Mouse (Mus musculus) urinary bladder, postnatal 25 days (tissue): Measurements from ENCODE around the gene Aprt.

Experiments used
- DNase-seq: peaks from one replicate; pipeline ENCODE4 v3.0.0; 2022; ENCODE audit warnings: low spot score

Gene Aprt

DNA sequence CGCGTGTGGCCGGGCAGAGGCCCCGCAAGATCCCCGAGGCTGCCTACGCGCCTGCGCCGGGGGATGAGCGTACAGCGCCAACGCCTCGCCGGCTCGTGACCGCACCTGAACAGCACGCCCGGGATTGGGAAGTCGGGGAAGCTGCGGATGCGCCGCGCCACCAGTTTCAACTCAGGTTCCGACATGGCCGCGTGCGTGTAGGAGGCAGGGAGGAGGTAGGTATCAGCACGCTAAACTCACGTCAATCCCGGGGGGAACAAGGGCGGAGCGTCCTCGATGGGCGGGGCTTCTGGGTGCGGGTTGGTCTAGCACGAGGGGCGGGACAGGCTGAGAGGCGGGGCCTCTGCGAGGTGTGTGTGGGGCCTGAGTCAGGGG is at the start of gene Aprt:
Gene Aprt (minus strand): TSS at position 262 of the 375 bp plus-strand sequence.
- DNase-seq: peak; percentile 97

DNA sequence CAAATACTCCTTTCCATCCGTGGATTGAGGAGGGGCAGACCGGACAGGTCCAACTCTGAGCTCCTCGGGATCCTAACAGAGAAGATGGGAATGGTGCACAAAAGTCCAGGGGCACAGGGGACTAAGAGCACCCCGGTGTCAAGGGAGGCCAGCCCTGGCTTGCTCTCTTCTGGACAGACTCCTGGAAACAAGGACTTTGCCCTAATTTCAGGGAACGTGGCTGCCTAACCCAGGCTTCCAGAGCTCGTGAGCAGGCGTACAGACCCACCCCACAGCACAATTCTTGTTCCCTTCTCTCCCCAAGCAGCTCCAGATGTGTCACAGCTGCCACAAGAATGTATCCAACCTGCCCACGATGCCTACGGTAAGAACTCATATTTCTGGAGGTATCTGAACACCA is 49.1 kb upstream of the Aprt start:
- no peak for DNase-seq

DNA sequence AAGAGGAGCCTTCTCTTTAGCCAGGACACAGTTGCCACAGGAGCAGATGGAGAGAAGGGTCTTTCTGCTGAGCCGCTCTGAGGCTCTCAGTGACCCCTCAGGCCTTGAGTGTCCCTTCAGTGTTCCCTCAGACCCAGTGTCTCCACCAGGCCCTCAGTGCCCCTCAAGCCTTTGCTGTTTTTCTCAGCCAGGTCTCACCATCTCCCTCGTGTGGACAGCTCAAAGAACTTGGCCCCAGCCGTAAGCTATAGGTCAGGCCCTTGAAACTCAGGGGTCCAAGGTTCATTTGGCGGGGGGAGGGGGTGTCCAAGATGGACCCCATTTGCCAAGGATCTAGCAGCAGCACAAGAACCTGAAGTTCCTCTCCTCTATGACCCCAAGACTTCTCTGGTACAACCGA is 47.9 kb upstream of the Aprt start:
- DNase-seq: no peak

DNA sequence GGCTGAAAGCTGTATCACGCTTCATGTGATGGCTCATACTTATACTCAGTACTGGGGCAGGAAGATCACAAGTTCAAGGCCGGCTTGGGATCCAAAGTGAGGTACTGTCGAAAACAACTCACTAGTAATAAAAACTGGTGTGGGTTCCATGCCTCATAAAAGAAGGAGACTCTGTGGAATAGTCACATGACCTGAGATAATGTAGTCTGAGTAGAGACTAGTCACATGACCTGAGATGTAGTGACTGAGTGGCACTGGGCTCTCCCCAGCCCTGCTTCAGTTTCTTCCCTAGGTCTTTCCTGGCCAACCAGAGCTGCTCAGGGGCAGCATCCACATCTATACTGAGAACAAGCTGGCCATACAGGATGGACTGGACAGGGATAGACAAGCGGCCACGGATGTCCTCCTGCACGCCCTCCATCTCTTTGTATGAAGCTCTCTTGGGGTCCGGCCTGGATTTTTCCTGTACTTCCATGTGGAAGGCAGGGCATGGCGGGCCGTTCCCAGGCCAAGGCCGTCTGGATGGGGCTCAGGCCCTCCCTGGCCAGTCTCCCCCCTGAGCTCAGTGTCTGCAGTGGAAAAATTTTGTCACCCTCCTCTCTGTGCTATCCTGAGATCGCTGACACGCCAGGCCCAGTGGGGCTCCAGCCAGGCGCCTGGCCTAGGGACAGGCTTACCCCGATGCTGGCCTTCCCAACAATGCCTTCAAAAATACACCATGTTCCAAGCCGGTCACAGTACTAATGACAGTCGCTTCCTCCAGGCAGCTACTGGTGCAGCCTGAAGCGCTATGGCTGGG is 47.3 kb upstream of the Aprt start:
- no peak for DNase-seq

DNA sequence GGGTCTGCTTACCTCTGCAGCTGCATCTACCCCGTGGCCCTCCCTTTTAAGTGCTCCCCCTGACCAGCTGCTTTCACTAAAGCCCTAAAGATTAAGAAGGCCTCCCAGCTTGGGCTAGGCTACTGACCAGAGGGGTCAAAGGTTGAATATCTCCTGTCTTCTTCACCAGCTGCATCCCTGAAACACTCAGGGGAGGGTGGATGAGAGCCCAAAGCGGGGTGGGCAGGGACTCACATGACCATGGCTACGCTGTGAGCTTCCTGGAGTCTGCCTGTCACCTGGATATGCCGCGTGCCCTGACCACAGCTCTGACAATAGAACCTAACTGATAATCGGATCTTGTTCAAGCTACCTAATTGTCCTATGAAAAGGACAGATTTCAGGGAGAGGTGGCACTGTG is 46.0 kb upstream of the Aprt start, which contains the start of gene Pabpn1l:
Gene Pabpn1l (minus strand): TSS at position 13 of the 400 bp plus-strand sequence.
- no peak for DNase-seq

DNA sequence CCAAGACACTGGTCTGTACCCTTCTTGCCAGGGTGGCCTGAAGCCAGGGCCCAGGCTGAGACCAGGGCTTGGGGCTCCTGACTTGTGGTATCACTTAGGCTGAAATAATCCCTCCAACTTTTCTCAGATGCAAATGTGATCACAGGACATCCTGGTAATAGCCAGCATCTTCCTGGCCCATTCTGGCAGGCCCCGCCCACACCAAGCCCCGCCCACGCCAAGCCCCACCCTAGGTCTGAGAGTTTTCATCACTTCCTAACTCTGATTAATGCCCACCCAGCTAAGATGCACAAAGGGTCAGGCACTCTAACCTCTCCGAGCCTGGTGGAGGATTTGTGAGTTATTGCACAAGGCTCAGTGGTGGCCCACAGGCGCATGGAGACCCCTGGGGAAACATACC is 43.7 kb upstream of the Aprt start:
- no peak for DNase-seq

DNA sequence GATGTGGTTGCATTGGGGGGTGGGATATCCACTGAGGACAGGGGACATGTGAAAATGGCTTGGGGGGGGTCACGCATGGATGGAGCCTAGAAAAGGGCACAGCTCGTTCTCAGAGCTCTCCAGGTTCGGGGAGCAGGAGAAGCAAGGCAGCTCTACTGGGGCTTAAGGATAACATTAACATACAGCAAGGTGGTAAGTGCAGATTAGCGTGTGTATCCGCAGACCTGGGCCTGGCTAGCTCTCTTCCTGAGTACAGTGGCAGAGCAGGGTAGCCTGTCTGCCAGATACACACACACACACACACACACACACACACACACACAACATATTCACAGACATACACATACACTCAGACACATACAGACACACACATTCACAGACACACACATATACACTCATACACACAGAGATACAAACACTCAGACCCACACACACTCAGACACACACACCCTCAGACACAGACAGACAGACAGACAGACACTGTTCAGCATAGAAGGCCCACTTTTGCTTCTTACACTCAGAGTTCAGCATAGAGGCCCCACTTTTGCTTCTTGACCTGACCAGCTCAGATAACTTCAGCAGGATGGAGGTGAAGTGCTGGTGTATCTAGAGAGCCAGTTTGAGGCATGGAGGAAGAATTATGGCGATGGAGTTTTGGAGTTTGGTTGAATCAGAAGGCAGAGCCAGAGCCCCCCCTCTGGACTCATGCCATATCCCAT is 42.1 kb upstream of the Aprt start:
- DNase-seq: no peak

DNA sequence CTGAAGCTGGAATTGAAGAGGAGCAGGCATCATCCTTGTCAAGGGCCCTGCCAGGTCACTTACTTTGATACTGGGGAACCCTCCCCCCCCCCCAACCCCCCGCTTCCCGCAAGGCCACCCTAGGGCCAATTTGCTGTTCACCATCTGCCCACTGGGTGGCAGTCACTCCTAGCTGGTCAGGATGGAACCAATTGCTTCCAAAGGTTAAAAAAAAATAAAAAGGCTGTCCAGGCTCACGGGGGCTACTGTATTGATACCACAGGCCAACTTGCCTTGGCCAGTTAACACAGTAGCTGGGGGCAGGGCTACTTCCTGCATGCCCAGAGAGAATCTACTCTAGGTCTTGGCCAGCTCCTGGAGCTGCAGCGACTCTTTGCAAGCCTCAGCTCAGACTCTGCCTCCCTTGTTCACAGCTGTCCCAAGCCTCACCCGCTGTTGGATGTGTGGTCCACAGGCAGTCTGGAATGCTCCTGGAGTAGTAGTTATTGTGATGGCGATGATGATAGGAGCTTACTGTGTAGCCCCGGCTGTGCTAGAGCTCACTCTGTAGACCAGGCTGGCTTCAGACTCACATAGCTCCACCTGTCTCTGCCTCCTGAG is 41.3 kb upstream of the Aprt start:
- peak; percentile 81 for DNase-seq

DNA sequence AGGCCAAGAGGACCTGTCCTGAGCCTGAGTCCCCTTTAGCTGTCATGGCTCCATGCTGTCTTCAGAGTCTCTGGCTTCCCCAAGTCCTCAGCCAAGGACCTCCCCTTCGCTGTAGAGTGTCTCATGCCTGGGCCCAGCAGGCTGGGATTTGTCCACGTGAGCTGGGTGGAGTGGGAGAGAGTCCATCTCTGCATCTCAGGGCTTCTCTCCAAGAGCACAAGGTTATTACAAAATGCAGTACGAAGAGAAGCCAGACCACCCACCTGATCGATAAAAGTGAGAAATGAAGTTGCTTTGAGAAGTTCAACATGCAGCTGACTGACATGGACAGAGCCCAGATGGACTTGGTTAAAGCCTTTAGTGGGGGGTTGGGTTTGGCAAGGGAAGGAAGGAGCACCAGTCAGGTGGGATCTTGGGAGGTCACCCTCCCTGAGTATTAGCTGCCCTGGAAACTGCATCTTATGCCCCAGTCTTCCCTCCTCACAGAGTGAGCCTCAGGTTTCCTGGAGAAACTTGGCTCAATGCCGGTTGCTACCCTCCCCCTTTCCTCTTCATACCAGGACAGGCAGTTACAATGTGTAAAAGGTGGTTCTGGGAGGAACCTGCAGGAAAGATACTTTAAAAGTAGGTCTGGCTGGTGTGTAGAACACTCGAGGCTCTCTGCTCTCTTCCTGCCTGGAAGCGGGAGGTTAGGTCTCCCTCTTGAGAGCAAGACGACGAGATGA is 39.6 kb upstream of the Aprt start:
- no peak for DNase-seq

DNA sequence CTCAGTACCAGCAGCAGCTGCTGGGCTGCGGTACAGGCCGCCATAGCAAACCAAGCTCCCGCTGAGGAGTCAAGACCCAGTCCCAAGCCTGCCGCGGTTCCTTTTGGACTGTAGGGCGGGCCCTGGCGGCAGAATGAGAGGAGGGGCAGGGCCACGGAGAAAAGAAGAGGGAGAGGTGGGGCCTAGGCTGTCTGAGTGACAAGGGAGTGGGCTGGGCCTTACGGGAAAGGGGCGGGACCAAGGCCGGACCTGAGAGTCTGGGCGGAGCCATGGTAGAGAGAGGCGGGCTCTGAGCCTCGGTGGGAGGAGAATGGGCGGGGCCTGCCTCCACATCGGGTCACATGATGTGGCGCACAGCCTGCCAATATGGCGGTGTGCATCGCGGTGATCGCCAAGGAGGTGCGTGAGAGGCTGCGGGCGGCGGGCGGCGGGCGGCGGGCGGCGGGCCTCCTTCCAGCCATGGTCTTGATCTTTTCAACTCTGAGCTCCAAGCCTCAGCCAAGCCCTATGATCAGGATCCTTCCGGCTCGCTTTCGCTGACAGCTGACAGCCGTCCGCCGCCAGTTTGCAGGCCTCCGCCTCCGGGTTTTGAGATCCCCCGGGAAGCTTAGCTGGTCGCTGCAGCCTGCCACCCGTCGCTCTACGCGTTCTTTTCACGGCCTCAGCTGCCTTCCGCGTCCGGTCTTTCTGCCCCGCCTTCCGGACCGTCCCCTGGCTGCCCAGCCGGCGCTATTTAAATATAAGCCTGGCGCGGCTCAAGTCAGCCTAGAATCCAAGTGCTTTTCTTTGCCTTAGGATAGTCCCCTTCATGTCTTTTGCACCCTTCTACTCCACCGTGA is 34.8 kb upstream of the Aprt start, which contains the start of the genes Galns and Trappc2l:
Gene Galns (minus strand): TSS at position 169 of the 839 bp plus-strand sequence.
Gene Trappc2l (plus strand): TSS at position 346 of the 839 bp plus-strand sequence.
- peak; percentile 94 for DNase-seq

DNA sequence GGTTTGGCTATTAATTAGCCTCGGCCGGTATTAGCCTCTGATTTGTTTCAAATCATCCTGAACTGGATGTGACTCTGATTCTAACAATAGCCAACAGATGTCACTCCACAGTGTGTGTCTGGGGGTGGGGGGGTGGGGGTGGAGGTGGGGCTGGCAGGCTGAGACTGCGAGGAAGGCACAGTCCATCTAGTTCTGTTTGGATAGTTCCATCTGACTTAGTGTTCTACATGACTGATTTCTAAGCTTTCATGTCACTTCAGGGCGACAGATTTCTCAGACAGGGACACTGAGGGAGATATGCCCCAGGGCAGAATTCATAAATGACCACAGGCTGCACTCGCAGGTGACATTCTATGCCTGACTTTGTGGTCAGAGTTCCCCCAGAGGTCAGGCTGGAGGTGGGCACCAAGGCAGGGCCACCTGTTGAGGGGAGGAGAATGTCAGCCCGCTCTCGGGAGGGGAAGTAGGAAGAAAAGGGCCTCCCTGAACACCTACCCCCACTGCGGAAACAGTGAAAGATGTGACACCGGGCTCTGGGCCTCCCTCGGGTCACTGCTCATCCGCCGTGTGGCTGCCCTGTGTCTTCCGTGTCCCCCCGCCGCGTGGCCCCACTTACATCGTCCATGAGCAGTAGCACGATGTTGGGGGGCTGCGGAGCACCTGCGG is 34.0 kb upstream of the Aprt start:
- DNase-seq: no peak

DNA sequence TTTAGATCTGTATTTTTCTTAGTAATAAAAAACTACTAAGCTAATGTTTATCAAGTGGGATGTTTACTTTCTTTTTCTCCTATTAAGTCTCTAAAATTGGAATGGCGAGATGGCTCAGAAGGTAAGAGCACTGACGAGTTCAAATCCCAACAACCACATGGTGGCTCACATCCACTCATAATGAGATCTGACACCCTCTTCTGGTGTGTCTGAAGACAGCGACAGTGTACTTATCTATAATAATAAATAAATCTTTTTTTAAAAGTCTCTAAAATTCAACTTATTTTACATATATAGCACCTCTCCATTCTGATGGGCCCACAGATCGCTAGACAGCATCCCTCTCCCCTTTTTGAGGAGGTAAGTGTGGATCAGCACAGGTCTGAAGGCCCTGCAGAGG is 33.5 kb upstream of the Aprt start:
- no peak for DNase-seq

DNA sequence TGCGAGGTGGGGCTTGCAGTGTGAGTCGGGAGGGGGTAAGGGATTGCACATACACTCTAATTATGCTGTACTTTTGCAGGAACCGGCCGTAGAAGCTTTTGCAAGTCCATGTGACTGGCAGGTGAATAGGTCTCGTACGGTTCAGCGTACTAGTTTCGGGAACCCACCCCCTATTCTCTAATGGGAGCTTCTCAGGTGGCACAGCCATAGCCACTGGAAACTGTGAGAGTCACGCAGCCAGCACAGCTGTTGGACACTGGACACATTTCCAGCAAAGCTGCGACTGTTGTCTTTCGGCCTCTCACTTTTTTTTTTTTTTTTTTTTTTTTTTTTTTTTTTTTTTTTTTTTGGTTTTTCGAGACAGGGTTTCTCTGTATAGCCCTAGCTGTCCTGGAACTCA is 30.1 kb upstream of the Aprt start:
- no peak for DNase-seq

DNA sequence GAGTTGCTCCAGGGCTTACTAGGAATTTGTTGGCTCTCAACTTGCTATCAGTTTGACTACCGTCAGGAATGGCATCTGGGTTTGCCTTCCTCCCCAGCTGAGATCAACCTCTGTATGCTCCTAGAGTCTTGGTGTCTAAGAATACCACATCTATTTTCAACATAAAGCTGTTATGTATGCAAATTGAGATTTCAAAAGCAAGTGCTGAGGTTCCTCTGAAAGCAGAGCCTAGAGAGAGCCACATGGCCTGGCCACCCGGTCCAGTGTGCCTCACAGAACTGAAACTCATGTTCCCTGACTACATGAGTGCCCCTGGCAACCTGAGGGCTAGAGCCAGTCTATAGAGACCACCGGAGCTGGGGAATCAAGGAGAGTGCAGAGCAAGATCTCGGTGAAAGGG is 28.7 kb upstream of the Aprt start:
- no peak for DNase-seq

DNA sequence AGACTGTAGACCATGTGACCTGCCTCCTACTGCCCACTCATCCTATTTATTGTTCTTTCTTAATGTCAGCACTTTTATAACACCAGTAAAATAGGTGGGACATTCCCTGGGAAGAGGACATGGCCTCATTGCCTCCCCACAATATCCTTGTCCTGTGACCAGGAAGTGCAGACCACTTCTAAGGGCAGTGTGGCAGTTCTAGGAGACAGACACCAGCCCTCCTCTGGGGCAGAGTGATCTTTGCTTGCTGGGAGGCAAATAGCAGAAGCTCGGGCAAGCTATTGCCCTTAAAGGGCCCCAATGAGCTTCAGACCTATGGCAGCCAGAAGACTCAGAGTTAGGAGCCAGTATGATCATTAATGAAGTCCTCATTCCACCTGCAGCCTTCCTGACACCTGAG is 27.9 kb upstream of the Aprt start:
- no peak for DNase-seq

DNA sequence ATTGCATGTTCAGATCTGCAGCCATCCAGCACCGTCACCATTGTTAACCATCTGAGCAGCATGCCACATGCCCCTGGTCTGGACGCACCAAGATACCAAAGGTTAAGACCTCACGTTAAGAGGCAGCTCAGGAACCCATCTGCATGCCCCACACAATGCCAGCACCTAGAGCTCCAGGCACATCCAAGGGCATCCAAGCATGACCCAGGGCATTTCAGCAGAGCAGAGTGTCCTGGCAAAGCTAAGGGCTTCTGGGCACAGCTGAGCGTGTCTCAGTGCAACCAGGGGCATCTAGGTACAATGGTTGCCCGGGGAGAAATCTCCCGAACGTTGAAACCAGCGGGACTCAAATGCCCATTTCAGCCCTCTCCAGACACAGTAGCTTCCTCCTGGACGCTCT is 24.0 kb upstream of the Aprt start:
- no peak for DNase-seq

DNA sequence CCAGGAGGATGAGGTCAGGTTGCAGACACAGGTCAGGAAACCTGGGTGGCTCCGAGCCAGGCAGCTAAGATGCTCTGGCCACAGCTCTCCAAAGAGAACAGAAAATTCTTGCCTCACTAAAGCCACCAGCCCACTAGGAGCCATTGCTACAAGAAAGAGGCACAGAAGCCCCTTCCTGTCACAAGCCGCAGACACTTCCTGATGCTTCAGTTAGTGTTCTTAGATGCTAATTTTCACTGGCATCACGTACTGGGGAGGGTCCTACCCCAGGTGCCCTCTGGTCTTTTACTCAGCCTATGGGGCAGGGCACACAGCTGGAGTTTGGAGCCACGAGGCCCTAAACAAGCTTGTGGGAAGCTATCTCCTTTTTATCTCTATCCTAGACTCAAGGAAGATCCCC is 19.3 kb upstream of the Aprt start:
- DNase-seq: no peak

DNA sequence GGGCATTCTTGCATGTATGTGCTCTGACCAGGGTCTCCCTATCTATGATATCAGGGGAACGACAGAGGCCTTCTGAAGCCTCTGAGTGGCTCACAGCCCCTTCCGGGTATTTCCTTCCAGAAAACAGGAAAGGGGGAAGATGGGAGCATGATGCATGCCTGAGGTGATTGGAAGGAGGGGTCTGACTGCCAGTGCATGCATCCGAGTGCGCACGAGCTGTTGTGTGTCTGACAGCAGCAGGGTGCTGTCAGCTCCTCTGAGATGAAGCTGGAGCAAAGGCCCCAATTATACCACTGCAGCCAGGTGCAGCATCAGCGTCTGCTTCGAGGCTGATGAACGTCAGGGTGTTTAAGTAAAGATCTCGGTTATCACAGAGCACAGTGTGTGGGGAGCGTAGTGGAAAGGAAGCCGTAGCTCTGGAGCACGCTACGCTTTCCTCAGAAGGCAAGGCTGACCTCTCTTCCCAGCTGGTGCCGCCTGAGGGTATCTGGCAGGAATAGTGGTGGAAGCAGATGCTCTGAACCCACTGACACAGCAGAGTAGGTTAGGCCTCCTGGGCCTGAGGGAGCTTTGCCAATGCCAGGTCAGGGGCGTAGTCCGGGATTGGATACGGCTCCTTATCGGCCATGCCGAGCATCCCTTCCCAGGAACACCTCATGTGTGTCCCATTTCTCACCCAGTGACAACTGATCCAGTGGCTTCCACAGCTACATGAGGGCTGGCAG is 17.2 kb upstream of the Aprt start:
- no peak for DNase-seq

DNA sequence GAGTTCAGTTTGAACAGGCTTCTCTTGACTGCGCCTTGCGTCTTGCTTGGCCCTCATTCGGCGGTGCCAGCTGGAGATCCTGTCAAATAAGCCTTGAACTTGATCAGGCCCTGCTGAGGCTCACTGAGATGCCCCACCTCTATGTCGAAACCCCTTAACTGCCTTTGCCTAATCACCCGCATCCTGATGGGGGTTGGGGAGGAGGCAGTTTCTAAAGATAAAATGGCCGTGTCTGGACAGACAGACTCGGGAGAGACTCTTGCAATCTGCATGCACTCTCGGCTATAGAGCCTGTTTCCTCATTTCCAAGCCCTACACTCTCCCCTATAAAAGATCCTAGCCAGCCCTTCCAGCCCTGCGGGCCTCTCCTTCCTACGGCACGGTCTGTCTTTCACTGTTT is 16.5 kb upstream of the Aprt start:
- no peak for DNase-seq

DNA sequence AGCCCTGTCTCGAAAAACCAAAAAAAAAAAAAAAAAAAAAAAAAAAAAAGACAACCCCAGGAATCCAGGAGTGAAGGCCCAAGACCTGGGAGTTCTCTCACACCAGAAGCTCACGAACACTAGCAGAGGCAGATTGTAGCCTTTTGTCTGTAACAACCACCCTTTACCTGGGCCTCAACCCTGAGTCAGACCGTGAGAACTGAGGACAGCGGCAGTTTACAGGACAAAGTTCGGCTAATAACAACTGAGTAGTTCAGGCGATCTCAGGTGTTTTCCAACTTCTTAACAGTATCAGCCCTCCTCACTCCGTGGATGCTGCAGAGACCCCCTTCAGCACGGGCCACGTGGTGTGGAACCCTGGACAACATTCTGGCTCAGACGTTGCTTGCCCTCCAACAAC is 10.0 kb upstream of the Aprt start:
- no peak for DNase-seq
